8 mouse cellular contexts compared by ENCODE assay signal in the genomic region with DNA sequence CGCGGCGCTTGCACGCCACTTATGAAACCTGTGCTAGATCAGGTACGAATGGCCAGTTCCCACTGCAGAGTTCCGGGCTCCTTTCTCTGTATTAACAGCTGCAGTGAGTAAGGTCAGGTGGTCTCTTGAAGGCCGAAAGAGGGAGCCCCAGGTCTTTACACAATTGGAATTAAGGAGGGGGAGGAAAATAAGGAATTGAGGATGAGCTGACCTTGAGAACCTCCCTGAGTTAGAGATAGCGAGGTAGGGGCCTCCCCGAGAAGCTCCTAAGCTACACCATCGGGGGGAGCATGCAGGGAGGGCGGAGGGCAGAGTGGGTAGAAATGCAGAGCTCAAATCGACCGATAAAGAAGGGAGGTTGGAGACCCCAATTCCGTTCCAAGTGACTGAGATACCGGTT. TPM values are rescaled to one million over a fixed set of nuclear protein-coding genes. Genes with fewer than 3 reads are reported as not detected.
DNase-seq lines count a peak whose midpoint lies in the region; ATAC-seq and TF ChIP-seq lines count a peak whose summit lies in the region.

No protein-coding gene starts in this region.

- H3K4me1 ChIP-seq in forebrain, embryonic 16.5 days (replicated peaks; ENCODE audit: control insufficient read depth, insufficient read depth, low read length) = peaks cover 11% of the 10 kb centered on the region
- H3K4me1 ChIP-seq in liver, embryonic 16.5 days (ENCODE audit: control insufficient read depth, low read depth, low read length) = peaks cover 46% of the 10 kb centered on the region

- peaks cover 3% of the 10 kb centered on the region for H3K27me3 ChIP-seq in forebrain, embryonic 16.5 days (replicated peaks; ENCODE audit: control insufficient read depth, insufficient read depth, low read length)
- peaks cover 3% of the 10 kb centered on the region; the same call in 1 of the 2 replicates for H3K27me3 ChIP-seq in liver, embryonic 16.5 days (ENCODE audit: control insufficient read depth, insufficient read depth, low read depth, low read length)

- H3K27ac ChIP-seq in layer of hippocampus, adult 2 months = peak overlapping the region; percentile 85
- H3K27ac ChIP-seq in forebrain, embryonic 16.5 days (ENCODE audit: low read length) = peak overlapping the region; percentile 30; the same call in 1 of the 2 replicates
- H3K27ac ChIP-seq in liver, embryonic 16.5 days (ENCODE audit: low read length) = peak overlapping the region; percentile 94

- peak overlapping the region; percentile 97 for H3K4me3 ChIP-seq in layer of hippocampus, adult 2 months
- peak overlapping the region; percentile 62 for H3K4me3 ChIP-seq in forebrain, embryonic 16.5 days (replicated peaks; ENCODE audit: low read length)
- peak overlapping the region; percentile 82 for H3K4me3 ChIP-seq in liver, embryonic 16.5 days (ENCODE audit: low read depth, low read length)

- no peak for TF ChIP-seq CTCF in layer of hippocampus, adult 2 months (conservative IDR thresholded peaks at IDR 0.05)

- no peaks in the 10 kb centered on the region for H3K36me3 ChIP-seq in forebrain, embryonic 16.5 days (ENCODE audit: control insufficient read depth, insufficient read depth)
- H3K36me3 ChIP-seq in liver, embryonic 16.5 days (ENCODE audit: control insufficient read depth, insufficient read depth) = peaks cover 9% of the 10 kb centered on the region; the same call in 1 of the 2 replicates

- DNase-seq in layer of hippocampus, adult 2 months (ENCODE audit: low spot score in 2 of 2) = no peak
- DNase-seq in layer of hippocampus, adult 18-20 months (ENCODE audit: low spot score in 2 of 2) = no peak
- DNase-seq in adipocyte (ENCODE audit: low spot score) = peak; percentile 43
- no peak for DNase-seq in adrenal gland, adult 18-20 months (ENCODE audit: low spot score in 2 of 2)
- no peak for DNase-seq in T-cell, adult 2 months (ENCODE audit: low spot score)
- DNase-seq in adrenal gland, adult 8-10 months = no peak

- peak overlapping the region; percentile 73 for H3K4me2 ChIP-seq in forebrain, embryonic 16.5 days (ENCODE audit: low read length)
- peak overlapping the region; percentile 69 for H3K4me2 ChIP-seq in liver, embryonic 16.5 days (ENCODE audit: low read depth, low read length)

- no peaks in the 10 kb centered on the region for H3K9me3 ChIP-seq in forebrain, embryonic 16.5 days (ENCODE audit: control insufficient read depth, low read length)
- H3K9me3 ChIP-seq in liver, embryonic 16.5 days (replicated peaks; ENCODE audit: control insufficient read depth, low read length) = no peaks in the 10 kb centered on the region

- peak; percentile 25 for ATAC-seq in forebrain, embryonic 16.5 days
- peak; percentile 28 for ATAC-seq in liver, embryonic 16.5 days (ENCODE audit: low read depth)

- peak overlapping the region; percentile 57 for H3K9ac ChIP-seq in forebrain, embryonic 16.5 days (replicated peaks; ENCODE audit: low read depth, low read length)
- peak overlapping the region; percentile 81 for H3K9ac ChIP-seq in liver, embryonic 16.5 days (ENCODE audit: low read depth, low read length)

- WGBS in forebrain, embryonic 16.5 days = under 1% methylated on average over 15 of the region's 15 CpGs
- under 1% methylated on average over 15 of the region's 15 CpGs for WGBS in liver, embryonic 16.5 days (ENCODE audit: insufficient replicate concordance)

RNA-seq across cellular contexts. Expression of gene Mgst3, which starts 0.4 kb away (rescaled TPM):
- 10 to 100 TPM; 64.2 to 68.7 TPM for total RNA-seq in layer of hippocampus, adult 2 months (2021)
- total RNA-seq in layer of hippocampus, adult 18-20 months (2021) = 10 to 100 TPM; 75.3 to 76.5 TPM
- 93.1 and 109 TPM in 2 replicates for polyA plus RNA-seq in forebrain, embryonic 16.5 days (2015; fragmentation: Nextera tagmentation; extraction: Ambion mirVana)
- polyA plus RNA-seq in liver, embryonic 16.5 days (2015; fragmentation: Nextera tagmentation; extraction: Ambion mirVana) = 316 and 338 TPM in 2 replicates
- 10 to 100 TPM; 71.3 to 93.4 TPM for total RNA-seq in adrenal gland, adult 18-20 months (2021)
- total RNA-seq in adrenal gland, adult 8-10 months (2022) = 100 to 1,000 TPM in 2 of 4 experiments, 10 to 100 TPM in 2; 69.3 to 119 (median 87.4) TPM

RNA-seq across cellular contexts. Expression of gene Aldh9a1, which starts 43.5 kb away (rescaled TPM):
- total RNA-seq in layer of hippocampus, adult 2 months (2021) = 10 to 100 TPM; 22.5 to 25.8 TPM
- total RNA-seq in layer of hippocampus, adult 18-20 months (2021) = 10 to 100 TPM; 28.2 to 29.2 TPM
- polyA plus RNA-seq in forebrain, embryonic 16.5 days (2015; fragmentation: Nextera tagmentation; extraction: Ambion mirVana) = 30.8 and 32.6 TPM in 2 replicates
- polyA plus RNA-seq in liver, embryonic 16.5 days (2015; fragmentation: Nextera tagmentation; extraction: Ambion mirVana) = 74.4 and 75.8 TPM in 2 replicates
- 10 to 100 TPM; 70.5 to 94.4 TPM for total RNA-seq in adrenal gland, adult 18-20 months (2021)
- 100 to 1,000 TPM in 1 of 4 experiments, 10 to 100 TPM in 3; 68.3 to 108 (median 76.9) TPM for total RNA-seq in adrenal gland, adult 8-10 months (2022)

Comparison
In these comparisons a context has a peak if more than half of its experiments do, and no peak if none do; other contexts are left out.
1. H3K27ac ChIP-seq: peak in every context shown above with its lines; median percentile 94 in liver, embryonic 16.5 days; 85 in layer of hippocampus, adult 2 months; 30 in forebrain, embryonic 16.5 days.